Mouse (Mus musculus) brain, embryonic 14.5 days (tissue): Measurements from ENCODE around the gene Atrnl1. TPM values are rescaled to one million over a fixed set of nuclear protein-coding genes. Genes with fewer than 3 reads are reported as not detected.

Experiments used
- DNase-seq: peaks from one replicate; pipeline ENCODE4 v3.0.0-alpha.2; 2011; ENCODE audit warnings: low read depth
- CTCF ChIP-seq: fragments of 200-500 bp; IDR thresholded peaks from 2 replicates; pipeline ENCODE4 v1.5.1; 2012; ENCODE audit warnings: inconsistent platforms, mild to moderate bottlenecking, moderate library complexity, borderline replicate concordance; ENCODE audit not compliant: insufficient read depth, insufficient read length; ENCODE audit errors: extremely low read depth
- POLR2A ChIP-seq: fragments of 200-500 bp; IDR thresholded peaks from 2 replicates; pipeline ENCODE4 v1.6.1; 2012; ENCODE audit warnings: mild to moderate bottlenecking, inconsistent platforms, borderline replicate concordance; ENCODE audit not compliant: poor library complexity, insufficient read depth, insufficient read length, severe bottlenecking; ENCODE audit errors: extremely low read depth
- polyA plus RNA-seq: library from polyadenylated mRNA; depleted of rRNA; stranded (reverse); fragments of >200 nt; gene quantifications from 2 replicates; pipeline ENCODE4 v1.2.3, GENCODE M21; 2012

Atrnl1 gene
- polyA plus RNA-seq, 1 experiment = 31.4 TPM

DNA sequence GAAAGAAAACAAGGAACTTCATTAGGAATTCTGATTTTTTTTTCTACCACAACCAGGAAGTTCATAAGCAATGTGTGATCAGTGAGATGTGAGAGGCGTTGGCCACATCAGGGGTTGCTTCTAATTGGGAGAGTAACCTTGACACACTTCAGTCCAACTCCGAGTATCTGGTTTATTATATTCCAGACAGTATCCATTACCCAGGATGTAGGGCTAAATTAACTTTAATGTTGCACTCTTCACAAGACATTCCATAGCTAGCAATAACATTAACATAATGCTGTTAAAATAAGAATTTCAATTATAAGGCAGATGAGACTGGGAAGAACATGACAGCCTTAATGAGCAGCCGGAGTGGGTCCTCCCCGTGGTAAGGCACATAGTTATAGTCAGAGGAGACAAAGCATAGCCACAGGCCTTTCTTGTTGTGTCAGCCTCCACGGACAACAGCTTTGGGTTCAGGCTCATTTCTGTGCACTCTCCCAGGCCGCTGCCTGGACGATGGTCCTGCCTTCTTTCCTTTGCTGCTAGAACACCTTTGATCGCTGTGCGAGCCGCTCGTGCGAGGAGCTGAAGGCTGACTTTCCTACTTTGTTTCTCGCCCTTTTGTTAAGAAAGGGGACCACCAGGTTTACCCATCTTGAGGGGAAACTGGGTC is 338.6 kb downstream of the Atrnl1 start:
- TF ChIP-seq POLR2A (no peak), CTCF (no peak)
- DNase-seq = peak; percentile 50

- TF ChIP-seq CTCF = no peak
- no peak for DNase-seq
Observed at GRCm38 (mm10) chr19:57954131-57954530, 343.3 kb downstream of the Atrnl1 start.

GRCm38 (mm10) chr19:57956459-57956858 is 345.6 kb downstream of the Atrnl1 start:
- TF ChIP-seq CTCF (no peak), POLR2A (no peak)
- DNase-seq = no peak

- TF ChIP-seq POLR2A = no peak
- TF ChIP-seq CTCF = no peak
- no peak for DNase-seq
Observed at GRCm38 (mm10) chr19:57957363-57957762, 346.5 kb downstream of the Atrnl1 start.

DNA sequence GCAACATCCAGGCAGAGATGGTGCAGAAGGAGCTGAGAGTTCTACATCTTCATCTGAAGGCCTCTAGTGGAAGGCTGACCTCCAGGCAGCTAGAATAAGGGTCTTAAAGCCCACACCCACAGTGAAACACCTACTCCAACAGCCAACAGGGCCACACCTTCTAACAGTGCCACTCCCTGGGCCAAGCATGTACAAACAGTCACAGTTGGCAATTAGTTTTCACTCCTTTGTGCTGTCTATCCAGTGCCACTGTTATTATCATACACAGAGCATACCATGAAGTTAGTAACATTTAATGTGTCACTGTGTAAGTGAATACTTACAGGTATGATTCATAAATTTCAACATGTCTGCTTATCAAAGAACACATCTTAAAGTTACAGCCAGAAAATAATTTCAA is 347.3 kb downstream of the Atrnl1 start:
- no peak for DNase-seq
- TF ChIP-seq POLR2A (no peak), CTCF (no peak)

- TF ChIP-seq POLR2A = no peak
- TF ChIP-seq CTCF = no peak
Observed at GRCm38 (mm10) chr19:57958726-57959125, 347.9 kb downstream of the Atrnl1 start.

GRCm38 (mm10) chr19:57961321-57961720 is 350.5 kb downstream of the Atrnl1 start:
- no peak for TF ChIP-seq CTCF
- TF ChIP-seq POLR2A = no peak
- DNase-seq = peak; percentile 75

More at GRCm38 (mm10) chr19:57958726-57959125, 347.9 kb downstream of the Atrnl1 start:
- no peak for DNase-seq

DNA sequence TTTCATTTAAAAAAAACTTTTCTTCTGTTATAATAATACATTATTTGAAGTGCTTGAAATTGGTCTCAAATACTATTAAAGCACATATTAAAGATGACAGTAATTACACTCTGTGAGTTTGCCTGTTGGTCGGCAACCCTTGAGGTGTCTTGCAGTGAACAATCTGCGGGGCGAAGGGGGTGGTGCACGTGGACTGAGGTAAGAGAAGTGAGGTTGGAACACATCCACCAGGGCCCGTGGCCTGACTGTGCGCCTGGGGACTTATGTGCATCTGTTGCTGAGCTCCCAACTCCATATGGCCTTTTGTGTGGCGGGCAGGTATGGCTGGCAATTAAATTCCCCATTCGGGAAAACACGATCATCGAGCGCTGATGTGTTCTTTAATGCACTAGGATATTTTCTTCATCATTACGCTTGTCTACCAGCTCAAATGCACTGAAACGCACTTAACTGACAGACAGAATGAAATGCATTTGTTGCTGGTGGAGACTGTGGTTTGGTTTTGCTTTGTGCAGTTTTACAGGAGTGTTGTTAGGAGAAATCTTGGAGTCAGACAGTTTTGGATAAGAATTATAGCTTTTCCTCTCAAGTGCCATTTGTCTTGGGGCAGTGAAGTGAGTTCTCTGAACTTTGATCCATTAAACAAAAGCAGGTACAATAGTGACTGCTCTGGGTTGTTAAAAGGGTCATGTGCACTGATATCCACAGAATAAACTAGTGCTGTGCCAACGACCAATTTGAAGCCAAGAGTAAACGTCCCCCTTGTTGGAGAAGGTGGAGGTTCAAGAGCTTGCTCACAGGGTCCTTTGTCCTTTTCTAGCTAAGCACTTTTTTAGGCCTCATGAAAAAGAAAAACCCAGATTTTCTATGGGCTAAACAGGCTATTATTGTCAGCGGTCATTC is 351.2 kb downstream of the Atrnl1 start:
- DNase-seq = peak; percentile 68
- TF ChIP-seq CTCF (no peak), POLR2A (no peak)

- TF ChIP-seq POLR2A (no peak), CTCF (no peak)
- no peak for DNase-seq
Observed at GRCm38 (mm10) chr19:57963874-57964273, 353.0 kb downstream of the Atrnl1 start.

- TF ChIP-seq CTCF (no peak), POLR2A (no peak)
Observed at GRCm38 (mm10) chr19:57969766-57970165, 358.9 kb downstream of the Atrnl1 start.

DNA sequence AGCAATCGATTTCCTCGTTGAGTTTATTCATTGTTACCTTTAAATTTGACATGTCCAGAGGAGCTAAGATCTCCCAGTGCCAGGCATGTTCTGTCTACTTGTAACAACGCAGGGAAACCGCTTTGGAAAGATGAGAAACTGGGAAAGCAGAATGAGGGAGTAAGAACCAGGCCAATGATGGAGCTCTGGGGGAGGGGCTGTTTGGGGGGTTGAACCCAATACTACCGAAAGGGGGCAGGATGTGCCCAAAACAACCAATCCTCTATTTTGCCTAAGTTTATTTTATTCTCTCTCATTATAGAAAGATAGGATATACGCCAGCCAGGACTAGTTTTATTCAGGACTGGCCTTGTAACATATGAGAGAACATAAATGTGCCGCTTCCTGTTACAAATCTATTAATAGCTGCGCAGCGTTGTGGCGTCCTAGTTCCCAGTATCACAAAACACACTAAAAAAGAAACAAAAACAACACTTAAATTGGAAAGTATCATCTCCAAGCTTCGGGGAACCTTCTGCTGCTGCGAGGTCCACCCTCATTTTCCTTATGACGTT is 359.6 kb downstream of the Atrnl1 start:
- no peak for DNase-seq

More at GRCm38 (mm10) chr19:57969766-57970165, 358.9 kb downstream of the Atrnl1 start:
- peak; percentile 26 for DNase-seq

More for the DNA sequence above, 359.6 kb downstream of the Atrnl1 start:
- no peak for TF ChIP-seq CTCF
